Mouse (Mus musculus): ENCODE data around the gene Ddx47. TPM values are rescaled to one million over a fixed set of nuclear protein-coding genes. Genes with fewer than 3 reads are reported as not detected.

Ddx47 gene
- polyA plus RNA-seq, 1 experiment from 2014 or later, result 77.9 TPM

DNA sequence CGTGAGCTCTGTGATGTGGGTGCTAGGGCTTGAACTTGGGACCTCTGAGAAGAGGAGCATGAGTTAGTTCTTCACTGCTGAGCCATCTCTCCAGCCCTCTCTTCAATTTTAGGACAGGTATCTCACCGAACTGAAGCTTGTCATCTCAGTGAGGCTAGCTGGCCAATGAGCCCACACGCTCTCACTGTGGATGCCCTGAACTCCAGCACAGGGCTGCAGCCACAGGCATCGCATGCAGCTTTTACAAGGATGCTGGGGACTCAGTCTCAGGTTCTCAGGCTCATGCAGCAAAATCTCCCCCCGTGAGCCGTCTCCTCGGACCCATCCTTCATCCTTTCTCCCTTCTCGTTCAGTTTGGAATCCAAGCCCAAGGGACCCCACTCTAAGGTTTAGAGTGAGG lies 13.3 kb upstream of the Ddx47 start:
- Histone ChIP-seq H3K9me3 (ENCODE audit: control insufficient read depth, low read length) (no peaks in the 10 kb centered on the region), H3K4me2 (ENCODE audit: low read length) (no peak overlapping the region), H3K27me3 (ENCODE audit: control insufficient read depth, insufficient read depth, low read length) (no peaks in the 10 kb centered on the region), H3K27ac (replicated peaks; ENCODE audit: low read depth, low read length) (no peak overlapping the region), H3K9ac (replicated peaks; ENCODE audit: low read length) (no peak overlapping the region), H3K4me3 (replicated peaks; ENCODE audit: low read depth, low read length) (no peak overlapping the region), H3K4me1 (ENCODE audit: control insufficient read depth, insufficient read depth, low read length) (no peaks in the 10 kb centered on the region), H3K36me3 (ENCODE audit: control insufficient read depth, insufficient read depth, low read length) (no peaks in the 10 kb centered on the region)
- ATAC-seq (ENCODE audit: low FRiP score, low TSS enrichment), result no peak
- 92% methylated on average over 8 of the region's 8 CpGs for WGBS
- no peak for DNase-seq

DNA sequence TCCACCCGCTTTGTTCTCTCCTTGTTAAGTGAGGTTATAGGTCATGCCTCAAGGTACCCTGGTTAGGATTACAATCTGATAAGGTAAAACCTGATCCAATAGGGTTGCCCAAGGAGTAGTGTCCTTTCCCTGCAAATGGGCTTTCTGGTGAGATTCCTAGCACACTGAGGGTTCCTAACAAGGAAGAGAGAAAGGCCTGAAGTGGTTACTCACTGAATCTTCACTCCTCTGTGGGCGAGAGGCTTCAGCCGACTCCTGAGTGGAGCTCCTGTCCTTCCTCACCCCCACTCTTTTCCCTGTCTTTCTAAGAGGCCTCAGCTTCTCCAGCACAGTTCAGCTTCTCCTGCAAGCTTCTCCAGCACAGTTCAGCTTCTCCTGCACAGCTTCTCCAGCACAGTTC lies 12.6 kb upstream of the Ddx47 start:
- H3K27ac ChIP-seq (replicated peaks; ENCODE audit: low read depth, low read length), result no peak overlapping the region
- no peak overlapping the region for H3K4me3 ChIP-seq (replicated peaks; ENCODE audit: low read depth, low read length)
- no peaks in the 10 kb centered on the region for H3K9me3 ChIP-seq (ENCODE audit: control insufficient read depth, low read length)
- H3K9ac ChIP-seq (replicated peaks; ENCODE audit: low read length), result no peak overlapping the region
- H3K36me3 ChIP-seq (ENCODE audit: control insufficient read depth, insufficient read depth, low read length), result no peaks in the 10 kb centered on the region
- ATAC-seq (ENCODE audit: low FRiP score, low TSS enrichment), result no peak
- H3K4me1 ChIP-seq (ENCODE audit: control insufficient read depth, insufficient read depth, low read length), result no peaks in the 10 kb centered on the region
- no peak for DNase-seq
- H3K4me2 ChIP-seq (ENCODE audit: low read length), result no peak overlapping the region
- no peaks in the 10 kb centered on the region for H3K27me3 ChIP-seq (ENCODE audit: control insufficient read depth, insufficient read depth, low read length)
- 86% methylated on average over 3 of the region's 3 CpGs for WGBS

DNA sequence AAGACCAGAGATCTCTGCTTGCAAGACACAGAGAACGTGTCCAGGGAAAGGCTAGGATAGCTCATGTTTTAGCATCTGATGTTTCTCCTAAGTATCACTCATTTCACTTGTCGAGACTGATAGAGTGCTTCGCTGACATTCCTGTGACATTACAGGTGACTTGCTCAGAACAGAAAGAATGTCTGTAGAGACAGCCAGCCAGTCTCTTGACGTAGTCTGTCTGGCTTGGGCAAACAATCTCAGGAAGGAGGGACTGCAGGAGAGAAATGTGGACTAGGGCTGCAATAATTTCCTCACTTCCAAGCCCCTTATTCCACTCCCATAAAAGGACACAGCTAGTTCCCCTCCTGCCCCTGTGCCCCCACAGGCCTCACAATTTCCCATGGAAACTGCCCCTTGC lies 11.1 kb upstream of the Ddx47 start:
- no peaks in the 10 kb centered on the region for H3K36me3 ChIP-seq (ENCODE audit: control insufficient read depth, insufficient read depth, low read length)
- no peak for DNase-seq
- 82% methylated on average over 4 of the region's 4 CpGs for WGBS
- ATAC-seq (ENCODE audit: low FRiP score, low TSS enrichment), result no peak
- no peaks in the 10 kb centered on the region for H3K9me3 ChIP-seq (ENCODE audit: control insufficient read depth, low read length)
- no peak overlapping the region for H3K9ac ChIP-seq (replicated peaks; ENCODE audit: low read length)
- no peak overlapping the region for H3K27ac ChIP-seq (replicated peaks; ENCODE audit: low read depth, low read length)
- no peak overlapping the region for H3K4me3 ChIP-seq (replicated peaks; ENCODE audit: low read depth, low read length)
- H3K4me2 ChIP-seq (ENCODE audit: low read length), result no peak overlapping the region
- no peaks in the 10 kb centered on the region for H3K4me1 ChIP-seq (ENCODE audit: control insufficient read depth, insufficient read depth, low read length)
- no peaks in the 10 kb centered on the region for H3K27me3 ChIP-seq (ENCODE audit: control insufficient read depth, insufficient read depth, low read length)

DNA sequence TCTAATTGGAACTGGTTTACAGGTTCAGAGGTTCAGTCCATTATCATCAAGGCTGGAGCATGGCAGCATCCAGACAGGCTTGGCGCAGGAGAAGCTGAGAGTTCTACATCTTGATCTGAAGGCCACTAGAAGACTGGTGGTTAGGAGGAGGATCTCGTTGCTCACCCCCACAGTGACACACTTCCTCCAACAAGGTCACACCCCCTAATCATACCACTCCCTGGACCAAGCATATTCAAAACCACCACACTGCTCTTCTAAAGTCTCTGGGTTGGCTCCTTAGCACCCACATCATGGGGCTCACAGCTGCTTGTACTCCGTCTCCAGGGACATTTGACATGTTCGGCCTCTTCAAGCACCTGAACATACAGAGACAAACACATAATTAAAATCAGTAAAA lies 9.4 kb upstream of the Ddx47 start:
- H3K36me3 ChIP-seq (ENCODE audit: control insufficient read depth, insufficient read depth, low read length), result no peaks in the 10 kb centered on the region
- no peaks in the 10 kb centered on the region for H3K4me1 ChIP-seq (ENCODE audit: control insufficient read depth, insufficient read depth, low read length)
- no peak overlapping the region for H3K9ac ChIP-seq (replicated peaks; ENCODE audit: low read length)
- DNase-seq (no peak), ATAC-seq (ENCODE audit: low FRiP score, low TSS enrichment) (no peak)
- H3K9me3 ChIP-seq (ENCODE audit: control insufficient read depth, low read length), result no peaks in the 10 kb centered on the region
- H3K4me3 ChIP-seq (replicated peaks; ENCODE audit: low read depth, low read length), result no peak overlapping the region
- H3K27ac ChIP-seq (replicated peaks; ENCODE audit: low read depth, low read length), result no peak overlapping the region
- H3K27me3 ChIP-seq (ENCODE audit: control insufficient read depth, insufficient read depth, low read length), result no peaks in the 10 kb centered on the region
- 92% methylated on average over 4 of the region's 4 CpGs for WGBS
- H3K4me2 ChIP-seq (ENCODE audit: low read length), result no peak overlapping the region

- Histone ChIP-seq H3K4me2 (ENCODE audit: low read length) (no peak overlapping the region), H3K9ac (replicated peaks; ENCODE audit: low read length) (no peak overlapping the region), H3K9me3 (ENCODE audit: control insufficient read depth, low read length) (no peaks in the 10 kb centered on the region), H3K36me3 (ENCODE audit: control insufficient read depth, insufficient read depth, low read length) (no peaks in the 10 kb centered on the region), H3K4me3 (replicated peaks; ENCODE audit: low read depth, low read length) (no peak overlapping the region), H3K4me1 (ENCODE audit: control insufficient read depth, insufficient read depth, low read length) (no peaks in the 10 kb centered on the region), H3K27ac (replicated peaks; ENCODE audit: low read depth, low read length) (no peak overlapping the region), H3K27me3 (ENCODE audit: control insufficient read depth, insufficient read depth, low read length) (no peaks in the 10 kb centered on the region)
- ATAC-seq (ENCODE audit: low FRiP score, low TSS enrichment) (no peak), DNase-seq (no peak)
- WGBS, result 92% methylated on average over 4 of the region's 4 CpGs
Observed at GRCm38 (mm10) chr6:135006372-135006771, 5.0 kb upstream of the Ddx47 start.

GRCm38 (mm10) chr6:135011734-135012116 lies 313 bp downstream of the Ddx47 start:
- WGBS, result 1% methylated on average over 14 of the region's 14 CpGs
- ATAC-seq (ENCODE audit: low FRiP score, low TSS enrichment), result no peak; the same call in 1 of the 2 replicates
- H3K27ac ChIP-seq (replicated peaks; ENCODE audit: low read depth, low read length), result 0 out of 2 replicates have a peak overlapping the region, but pooled peaks have one; percentile 39

DNA sequence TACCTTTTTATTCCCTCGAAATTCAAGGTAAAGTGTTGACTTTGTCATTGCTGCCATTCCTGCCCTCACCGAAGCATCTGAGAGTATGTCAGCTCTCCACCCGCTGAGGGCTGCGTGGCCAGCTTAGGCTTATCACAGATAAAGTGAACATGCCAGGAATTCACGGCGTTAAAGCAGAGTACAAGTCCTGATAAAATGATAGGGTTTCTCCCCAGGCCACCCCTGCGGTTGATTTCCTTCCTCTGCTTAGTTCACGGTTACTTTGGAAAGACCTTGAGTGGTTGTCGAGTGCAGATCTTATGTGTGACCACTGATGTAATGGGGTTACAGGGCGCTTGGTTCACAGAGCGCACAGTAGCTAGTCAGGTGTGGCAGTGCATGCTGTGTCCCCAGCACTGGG lies 5.8 kb downstream of the Ddx47 start:
- no peak for DNase-seq
- Histone ChIP-seq H3K9me3 (ENCODE audit: control insufficient read depth, low read length) (no peaks in the 10 kb centered on the region), H3K27me3 (ENCODE audit: control insufficient read depth, insufficient read depth, low read length) (no peaks in the 10 kb centered on the region), H3K9ac (replicated peaks; ENCODE audit: low read length) (no peak overlapping the region), H3K4me2 (ENCODE audit: low read length) (no peak overlapping the region), H3K4me3 (replicated peaks; ENCODE audit: low read depth, low read length) (no peak overlapping the region), H3K36me3 (ENCODE audit: control insufficient read depth, insufficient read depth, low read length) (peaks cover 87% of the 10 kb centered on the region), H3K27ac (replicated peaks; ENCODE audit: low read depth, low read length) (no peak overlapping the region), H3K4me1 (ENCODE audit: control insufficient read depth, insufficient read depth, low read length) (peaks cover 4% of the 10 kb centered on the region)
- ATAC-seq (ENCODE audit: low FRiP score, low TSS enrichment), result no peak
- 94% methylated on average over 11 of the region's 11 CpGs for WGBS

More at GRCm38 (mm10) chr6:135011734-135012116, 313 bp downstream of the Ddx47 start:
- Histone ChIP-seq H3K4me2 (ENCODE audit: low read length) (peak overlapping the region; percentile 68), H3K9ac (replicated peaks; ENCODE audit: low read length) (peak overlapping the region; percentile 72), H3K4me1 (ENCODE audit: control insufficient read depth, insufficient read depth, low read length) (peaks cover 6% of the 10 kb centered on the region), H3K4me3 (replicated peaks; ENCODE audit: low read depth, low read length) (peak overlapping the region; percentile 73), H3K36me3 (ENCODE audit: control insufficient read depth, insufficient read depth, low read length) (peaks cover 34% of the 10 kb centered on the region), H3K27me3 (ENCODE audit: control insufficient read depth, insufficient read depth, low read length) (no peaks in the 10 kb centered on the region), H3K9me3 (ENCODE audit: control insufficient read depth, low read length) (no peaks in the 10 kb centered on the region)
- DNase-seq, result no peak

GRCm38 (mm10) chr6:135019564-135019963 lies 8.2 kb downstream of the Ddx47 start:
- no peak overlapping the region for H3K4me3 ChIP-seq (replicated peaks; ENCODE audit: low read depth, low read length)
- peaks cover 99% of the 10 kb centered on the region for H3K36me3 ChIP-seq (ENCODE audit: control insufficient read depth, insufficient read depth, low read length)
- H3K4me1 ChIP-seq (ENCODE audit: control insufficient read depth, insufficient read depth, low read length), result no peaks in the 10 kb centered on the region
- 86% methylated on average over 10 of the region's 10 CpGs for WGBS
- no peaks in the 10 kb centered on the region for H3K9me3 ChIP-seq (ENCODE audit: control insufficient read depth, low read length)
- H3K27ac ChIP-seq (replicated peaks; ENCODE audit: low read depth, low read length), result no peak overlapping the region
- no peak overlapping the region for H3K4me2 ChIP-seq (ENCODE audit: low read length)
- H3K9ac ChIP-seq (replicated peaks; ENCODE audit: low read length), result no peak overlapping the region
- ATAC-seq (ENCODE audit: low FRiP score, low TSS enrichment), result no peak
- no peaks in the 10 kb centered on the region for H3K27me3 ChIP-seq (ENCODE audit: control insufficient read depth, insufficient read depth, low read length)
- no peak for DNase-seq

GRCm38 (mm10) chr6:135021633-135022032 lies 10.2 kb downstream of the Ddx47 start:
- 93% methylated on average over 3 of the region's 3 CpGs for WGBS
- no peaks in the 10 kb centered on the region for H3K9me3 ChIP-seq (ENCODE audit: control insufficient read depth, low read length)
- no peaks in the 10 kb centered on the region for H3K27me3 ChIP-seq (ENCODE audit: control insufficient read depth, insufficient read depth, low read length)
- H3K36me3 ChIP-seq (ENCODE audit: control insufficient read depth, insufficient read depth, low read length), result peaks cover 85% of the 10 kb centered on the region
- H3K4me2 ChIP-seq (ENCODE audit: low read length), result no peak overlapping the region
- H3K4me1 ChIP-seq (ENCODE audit: control insufficient read depth, insufficient read depth, low read length), result no peaks in the 10 kb centered on the region
- no peak overlapping the region for H3K27ac ChIP-seq (replicated peaks; ENCODE audit: low read depth, low read length)
- no peak overlapping the region for H3K9ac ChIP-seq (replicated peaks; ENCODE audit: low read length)
- no peak overlapping the region for H3K4me3 ChIP-seq (replicated peaks; ENCODE audit: low read depth, low read length)
- ATAC-seq (ENCODE audit: low FRiP score, low TSS enrichment) (no peak), DNase-seq (no peak)

Data from midbrain, embryonic 14.5 days (tissue).